Mouse (Mus musculus) CH12.LX (cell line): Measurements from ENCODE around the gene Cobl. TPM values are rescaled to one million over a fixed set of nuclear protein-coding genes. Genes with fewer than 3 reads are reported as not detected.

Source experiments
- DNase-seq: peaks from one replicate; pipeline ENCODE4 v3.0.0-alpha.2; 2013; ENCODE audit errors: extremely low read depth
- H3K27ac ChIP-seq: 2 replicates; pipeline ENCODE4 v1.5.1; 2012; ENCODE audit warnings: low read depth, mild to moderate bottlenecking, control low read depth, moderate library complexity; ENCODE audit not compliant: insufficient read depth
- H3K27me3 ChIP-seq: replicated peaks from 2 replicates; pipeline ENCODE3; 2012; ENCODE audit warnings: inconsistent platforms
- H3K36me3 ChIP-seq, 2 experiments: replicated peaks in 1 of 2; 2 replicates each; pipeline versions ENCODE3 to v1.6.1; 2012; ENCODE audit warnings: inconsistent platforms in 1 of 2, low read length in 1 of 2, mild to moderate bottlenecking in 1 of 2, mixed read lengths in 1 of 2, moderate library complexity in 1 of 2; ENCODE audit not compliant: control insufficient read depth in 1 of 2, insufficient read depth in 1 of 2
- H3K4me1 ChIP-seq, 2 experiments: 2 replicates each; pipeline ENCODE4 v1.6.1; 2012; ENCODE audit warnings: inconsistent platforms in 1 of 2, moderate library complexity in 1 of 2; ENCODE audit not compliant: insufficient read depth in 2 of 2, control insufficient read depth in 1 of 2
- H3K4me2 ChIP-seq: 2 replicates; pipeline ENCODE4 v1.6.1; 2012; ENCODE audit warnings: low read depth, mild to moderate bottlenecking, control low read depth; ENCODE audit not compliant: poor library complexity, insufficient read depth, severe bottlenecking
- H3K4me3 ChIP-seq, 3 experiments: fragments of 150-350 bp in 1 of 3; sonication (generic) in 1 of 3; replicated peaks in 1 of 3; 2 replicates each; pipeline versions ENCODE3 to v1.5.1; 2011 to 2012; ENCODE audit warnings: low read depth in 2 of 3, low read length in 2 of 3, mild to moderate bottlenecking in 2 of 3, moderate library complexity in 2 of 3, control low read depth in 1 of 3, improper control_type of control experiment in 1 of 3, inconsistent platforms in 1 of 3, mixed read lengths in 1 of 3; ENCODE audit not compliant: poor library complexity in 1 of 3
- H3K79me2 ChIP-seq: replicated peaks from 2 replicates; pipeline ENCODE4 v1.6.1; 2012; ENCODE audit warnings: mild to moderate bottlenecking, moderate library complexity; ENCODE audit not compliant: control insufficient read depth, poor library complexity, insufficient read depth, severe bottlenecking; ENCODE audit errors: extremely low read depth
- H3K9ac ChIP-seq: 2 replicates; pipeline ENCODE4 v1.6.1; 2012; ENCODE audit warnings: low read depth, mild to moderate bottlenecking, control low read depth, moderate library complexity; ENCODE audit not compliant: insufficient read depth
- H3K9me3 ChIP-seq: replicated peaks from 2 replicates; pipeline ENCODE3; 2012; ENCODE audit warnings: low read length, inconsistent platforms, mixed read lengths
- CHD1 ChIP-seq: IDR thresholded peaks from 2 replicates; pipeline ENCODE4 v1.6.1; 2012; ENCODE audit warnings: low read depth, low read length, improper control_type of control experiment, inconsistent platforms
- CTCF ChIP-seq, 2 experiments: IDR thresholded peaks in 1 of 2; conservative IDR thresholded peaks in 1 of 2; 2 replicates each; pipeline ENCODE4 v1.5.1; 2011 to 2012; ENCODE audit warnings: low read depth in 2 of 2, low read length in 2 of 2, improper control_type of control experiment in 1 of 2, inconsistent platforms in 1 of 2, mild to moderate bottlenecking in 1 of 2, moderate library complexity in 1 of 2
- E2F4 ChIP-seq: IDR thresholded peaks from 2 replicates; pipeline ENCODE4 v1.6.1; 2011; ENCODE audit warnings: low read depth, low read length, improper control_type of control experiment; ENCODE audit not compliant: insufficient replicate concordance
- HCFC1 ChIP-seq: IDR thresholded peaks from 2 replicates; pipeline ENCODE4 v1.6.1; 2012; ENCODE audit warnings: low read depth, mild to moderate bottlenecking, inconsistent platforms, low read length, improper control_type of control experiment
- IRF4 ChIP-seq: IDR thresholded peaks from 2 replicates; pipeline ENCODE4 v1.6.1; 2014; ENCODE audit warnings: low read depth, mild to moderate bottlenecking, inconsistent platforms, low read length, improper control_type of control experiment
- JUN ChIP-seq: IDR thresholded peaks from 2 replicates; pipeline ENCODE4 v1.6.1; 2011; ENCODE audit warnings: low read depth, mild to moderate bottlenecking, low read length, improper control_type of control experiment, moderate library complexity; ENCODE audit not compliant: insufficient read depth
- JUND ChIP-seq: conservative IDR thresholded peaks from 2 replicates; pipeline ENCODE4 v1.6.1; 2011; ENCODE audit warnings: low read depth, low read length, improper control_type of control experiment
- KAT2A ChIP-seq: IDR thresholded peaks from 2 replicates; pipeline ENCODE4 v1.6.1; 2012; ENCODE audit warnings: low read length, improper control_type of control experiment, inconsistent platforms; ENCODE audit not compliant: insufficient replicate concordance
- MAZ ChIP-seq: IDR thresholded peaks from 2 replicates; pipeline ENCODE4 v1.6.1; 2012; ENCODE audit warnings: low read depth, mild to moderate bottlenecking, inconsistent platforms, low read length, improper control_type of control experiment, moderate library complexity
- MEF2A ChIP-seq: IDR thresholded peaks from 2 replicates; pipeline ENCODE4 v1.6.1; 2014; ENCODE audit warnings: low read depth, mild to moderate bottlenecking, inconsistent platforms, low read length, improper control_type of control experiment, borderline replicate concordance
- MYC ChIP-seq: IDR thresholded peaks from 2 replicates; pipeline ENCODE4 v1.6.1; 2011; ENCODE audit warnings: low read depth, mild to moderate bottlenecking, improper control_type of control experiment, low read length
- NRF1 ChIP-seq: IDR thresholded peaks from 2 replicates; pipeline ENCODE4 v1.6.1; 2014; ENCODE audit warnings: low read depth, mild to moderate bottlenecking, inconsistent platforms, low read length, improper control_type of control experiment, moderate library complexity
- PAX5 ChIP-seq: IDR thresholded peaks from 2 replicates; pipeline ENCODE4 v1.6.1; 2012; ENCODE audit warnings: low read length, inconsistent platforms, mixed read lengths
- POLR2A ChIP-seq: IDR thresholded peaks from 2 replicates; pipeline ENCODE4 v1.6.1; 2011; ENCODE audit warnings: low read depth, mild to moderate bottlenecking, improper control_type of control experiment, low read length
- RAD21 ChIP-seq: IDR thresholded peaks from 2 replicates; pipeline ENCODE4 v1.6.1; 2011; ENCODE audit warnings: low read depth, mild to moderate bottlenecking, low read length, improper control_type of control experiment, moderate library complexity
- RCOR1 ChIP-seq: conservative IDR thresholded peaks from 2 replicates; pipeline ENCODE4 v1.6.1; 2012; ENCODE audit warnings: low read depth, mild to moderate bottlenecking, inconsistent platforms, low read length, improper control_type of control experiment
- SIN3A ChIP-seq: IDR thresholded peaks from 2 replicates; pipeline ENCODE4 v1.6.1; 2012; ENCODE audit warnings: low read length, improper control_type of control experiment, inconsistent platforms
- TBP ChIP-seq: conservative IDR thresholded peaks from 2 replicates; pipeline ENCODE4 v1.6.1; 2011; ENCODE audit warnings: low read depth, low read length, improper control_type of control experiment
- UBTF ChIP-seq: IDR thresholded peaks from 2 replicates; pipeline ENCODE4 v1.6.1; 2012; ENCODE audit warnings: low read depth, mild to moderate bottlenecking, inconsistent platforms, low read length, improper control_type of control experiment, moderate library complexity
- USF1 ChIP-seq: IDR thresholded peaks from 2 replicates; pipeline ENCODE4 v1.6.1; 2014; ENCODE audit warnings: low read depth, mild to moderate bottlenecking, inconsistent platforms, low read length, improper control_type of control experiment
- ZC3H11A ChIP-seq: IDR thresholded peaks from 2 replicates; pipeline ENCODE4 v1.6.1; 2012; ENCODE audit warnings: low read depth, mild to moderate bottlenecking, inconsistent platforms, low read length, improper control_type of control experiment
- ZKSCAN1 ChIP-seq: IDR thresholded peaks from 2 replicates; pipeline ENCODE4 v1.6.1; 2012; ENCODE audit warnings: low read depth, inconsistent platforms, low read length, improper control_type of control experiment, borderline replicate concordance
- ZMIZ1 ChIP-seq: IDR thresholded peaks from 2 replicates; pipeline ENCODE4 v1.6.1; 2012; ENCODE audit warnings: low read depth, mild to moderate bottlenecking, inconsistent platforms, low read length, improper control_type of control experiment
- ZNF384 ChIP-seq: IDR thresholded peaks from 2 replicates; pipeline ENCODE4 v1.6.1; 2012; ENCODE audit warnings: low read depth, low read length, improper control_type of control experiment, inconsistent platforms
- dilution Hi-C: fragments of 300-500 bp; cut with MboI; formaldehyde crosslinking; loops from 2 replicates; pipeline ENCODE4 v1.14.3; 2020; ENCODE audit warnings: low sequenced_read_pairs; ENCODE audit not compliant: extremely low pct_unique_long_range_greater_than_20kb, extremely low pct_ligation_motif_present
- in situ Hi-C: fragments of 300-500 bp; cut with MboI; formaldehyde crosslinking; loops from 3 replicates; pipeline ENCODE4 v1.14.3; 2019; ENCODE audit warnings: low sequenced_read_pairs, low pct_ligation_motif_present, low pct_unique_long_range_greater_than_20kb, mixed read lengths
- polyA plus RNA-seq: library from polyadenylated mRNA; unstranded; fragments of >175 nt; gene quantifications from 2 replicates; pipeline ENCODE4 v1.2.1, GENCODE M21; 2012; ENCODE audit warnings: low read depth; ENCODE audit not compliant: insufficient read length
- total RNA-seq, 2 experiments: library from RNA; depleted of rRNA; stranded (reverse); fragments of 300-350 nt in 1 of 2; fragments of >200 nt in 1 of 2; gene quantifications; 2 replicates each; pipeline ENCODE4 v1.2.3; 2012 to 2014

Gene Cobl
- total and polyA plus RNA-seq, 3 experiments = 0.06 to 0.13 TPM; not detected in 1

GRCm38 (mm10) chr11:12290911-12291653, 173.7 kb downstream of the Cobl start (continued):
- TF ChIP-seq CHD1 = no peak
- TF ChIP-seq UBTF = no peak
- TF ChIP-seq HCFC1 = no peak
- no peak for TF ChIP-seq ZMIZ1
- 0 out of 2 replicates have a peak, but pooled peaks have one; percentile 29 for TF ChIP-seq MYC
- no peak for TF ChIP-seq E2F4
- no peak for TF ChIP-seq NRF1
- TF ChIP-seq KAT2A = no peak
- TF ChIP-seq JUND = peak; percentile 26; the same call in 1 of the 2 replicates
- peak; percentile 67 for TF ChIP-seq ZC3H11A
- TF ChIP-seq TBP = no peak
- TF ChIP-seq RCOR1 = 0 out of 2 replicates have a peak, but pooled peaks have one; percentile 27
- no peak for TF ChIP-seq MAZ
- TF ChIP-seq POLR2A = no peak
- no peak for TF ChIP-seq SIN3A
- TF ChIP-seq PAX5 = no peak
- no peak for TF ChIP-seq ZNF384
- TF ChIP-seq RAD21 = peak; percentile 87
- TF ChIP-seq MEF2A = peak; percentile 15; the same call in 1 of the 2 replicates
- TF ChIP-seq JUN = no peak
- TF ChIP-seq ZKSCAN1 = no peak

- TF ChIP-seq IRF4 (no peak), KAT2A (no peak), ZKSCAN1 (no peak), CTCF (conservative IDR thresholded peaks at IDR 0.05 in 1 of 2, IDR thresholded peaks at IDR 0.05 in 1 of 2; ENCODE audit: low read depth in 2 of 2, low read length in 2 of 2) (no peak), SIN3A (no peak), USF1 (no peak)
- no peaks in the 10 kb centered on the region for H3K36me3 ChIP-seq
Observed at GRCm38 (mm10) chr11:12285319-12286021, 179.3 kb downstream of the Cobl start.

More at GRCm38 (mm10) chr11:12285319-12286021, 179.3 kb downstream of the Cobl start:
- in situ Hi-C loops (loop anchor here (25.0 kb wide), 2 partner anchors 298 to 473 kb away; partner anchors contain the start of gene Fignl1), dilution Hi-C loops (no loop called here)
- H3K9ac ChIP-seq = no peak overlapping the region
- H3K79me2 ChIP-seq = no peaks in the 10 kb centered on the region
- no peaks in the 10 kb centered on the region for H3K9me3 ChIP-seq
- no peaks in the 10 kb centered on the region for H3K27me3 ChIP-seq
- DNase-seq = no peak
- H3K27ac ChIP-seq = no peak overlapping the region
- H3K4me1 ChIP-seq = no peaks in the 10 kb centered on the region
- no peak overlapping the region for H3K4me3 ChIP-seq
- no peak overlapping the region; the same call in 1 of the 2 replicates for H3K4me2 ChIP-seq
